ENCODE assay signal across 10 mouse cellular contexts in the genomic region with DNA sequence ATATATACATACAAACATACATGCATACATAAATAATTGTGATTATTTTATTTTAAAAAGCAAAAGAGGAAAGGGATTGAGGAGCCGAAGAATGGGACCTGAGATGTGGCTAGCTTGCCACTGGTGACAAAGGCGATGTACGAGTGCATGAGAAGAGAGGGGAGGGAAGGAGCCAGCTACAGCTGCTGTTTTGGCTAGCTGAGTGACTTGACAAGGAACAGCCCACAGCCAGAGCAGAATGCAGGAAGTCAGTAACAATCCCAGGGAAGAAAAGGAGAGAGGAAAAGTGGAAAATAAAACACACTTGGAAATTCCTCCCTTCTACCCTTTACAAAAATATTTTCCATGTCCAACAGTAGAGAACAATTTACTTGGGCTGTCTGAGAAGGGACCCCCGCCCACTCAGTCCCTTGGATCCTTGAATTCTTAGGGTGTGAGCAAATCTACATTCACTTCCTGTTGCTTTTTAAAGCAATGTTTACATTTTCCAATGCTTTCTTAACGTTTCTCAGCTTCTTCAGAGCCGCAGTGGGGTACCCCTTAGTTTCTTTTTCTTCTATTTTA.
A peak's percentile ranks its signal among the peaks of the same experiment; 100 is the strongest.
DNase-seq lines count a peak whose midpoint lies in the region; ATAC-seq and TF ChIP-seq lines count a peak whose summit lies in the region.
"Had no signal": no experiment of that assay in that cellular context is flagged by ENCODE, and none has a peak within 500 bp of the region (broad histone marks: within the 10 kb centered on the region; RNA-seq: fewer than 3 reads in every experiment).

No protein-coding gene starts in this region.

- H3K36me3 ChIP-seq in kidney, embryonic 16.5 days (ENCODE audit: insufficient read depth, low read length): 0 out of 2 replicates have a peak, but pooled peaks cover under 1% of the 10 kb centered on the region
- H3K36me3 ChIP-seq in heart, embryonic 16.5 days (ENCODE audit: control insufficient read depth, insufficient read depth): no peaks in the 10 kb centered on the region

- ATAC-seq in kidney, embryonic 16.5 days (ENCODE audit: low FRiP score, low TSS enrichment): peak; percentile 70; the same call in 1 of the 2 replicates
- ATAC-seq in heart, embryonic 16.5 days (replicated peaks; ENCODE audit: extremely low read depth, insufficient read depth, low FRiP score): peak; percentile 75
- no peak for ATAC-seq in inflammation-experienced regulatory T-cells, adult 6 months

- WGBS in kidney, embryonic 16.5 days: 27% methylated on average over 6 of the region's 6 CpGs
- 34% methylated on average over 6 of the region's 6 CpGs for WGBS in heart, embryonic 16.5 days

- H3K4me2 ChIP-seq in kidney, embryonic 16.5 days (replicated peaks; ENCODE audit: low read depth, low read length): peak overlapping the region; percentile 0; the same call in 1 of the 2 replicates
- no peak overlapping the region for H3K4me2 ChIP-seq in heart, embryonic 16.5 days (ENCODE audit: low read depth, low read length)

- no peaks in the 10 kb centered on the region for H3K27me3 ChIP-seq in kidney, embryonic 16.5 days (ENCODE audit: insufficient read depth, low read length)
- H3K27me3 ChIP-seq in heart, embryonic 16.5 days (ENCODE audit: control insufficient read depth, insufficient read depth, low read length): no peaks in the 10 kb centered on the region

- peaks cover 19% of the 10 kb centered on the region for H3K4me1 ChIP-seq in kidney, embryonic 16.5 days (ENCODE audit: insufficient read depth, low read length)
- 0 out of 2 replicates have a peak, but pooled peaks cover 2% of the 10 kb centered on the region for H3K4me1 ChIP-seq in embryonic fibroblast, embryonic 13.5 days (ENCODE audit: control insufficient read depth, insufficient read depth, low read length)
- 0 out of 2 replicates have a peak, but pooled peaks cover 2% of the 10 kb centered on the region for H3K4me1 ChIP-seq in heart, embryonic 16.5 days (ENCODE audit: control insufficient read depth, insufficient read depth, low read length)

- no peak overlapping the region for H3K9ac ChIP-seq in kidney, embryonic 16.5 days (replicated peaks; ENCODE audit: low read length)
- no peak overlapping the region for H3K9ac ChIP-seq in heart, embryonic 16.5 days (ENCODE audit: low read length)

- TF ChIP-seq CTCF in embryonic fibroblast, embryonic 13.5 days (IDR thresholded peaks at IDR 0.05; ENCODE audit: borderline replicate concordance, insufficient read depth, low read length): no peak

- no peak for DNase-seq in kidney, adult 11 months
- peak; percentile 44 for DNase-seq in lung, postnatal 36 days
- DNase-seq in urinary bladder, adult 18-20 months (ENCODE audit: low spot score in 2 of 2): no peak
- no peak for DNase-seq in retina, postnatal 1 day
- DNase-seq: adrenal gland, adult 8-10 months; right cerebral cortex, postnatal 14 days had no signal

- H3K27ac ChIP-seq in kidney, embryonic 16.5 days (ENCODE audit: low read length): peak overlapping the region; percentile 79
- H3K27ac ChIP-seq in embryonic fibroblast, embryonic 13.5 days (ENCODE audit: insufficient read depth, low read length): peak overlapping the region; percentile 81
- peak overlapping the region; percentile 71 for H3K27ac ChIP-seq in heart, embryonic 16.5 days (ENCODE audit: low read length)

- H3K9me3 ChIP-seq in kidney, embryonic 16.5 days (ENCODE audit: low read length): no peaks in the 10 kb centered on the region
- peaks cover under 1% of the 10 kb centered on the region for H3K9me3 ChIP-seq in heart, embryonic 16.5 days (replicated peaks; ENCODE audit: control insufficient read depth, low read length)

- H3K4me3 ChIP-seq in kidney, embryonic 16.5 days (ENCODE audit: low read length): no peak overlapping the region
- H3K4me3 ChIP-seq in embryonic fibroblast, embryonic 13.5 days (ENCODE audit: insufficient read depth, low read length): no peak overlapping the region
- H3K4me3 ChIP-seq in heart, embryonic 16.5 days (ENCODE audit: low read length): no peak overlapping the region

- TF ChIP-seq POLR2A in embryonic fibroblast, embryonic 13.5 days (IDR thresholded peaks at IDR 0.05; ENCODE audit: low read depth, low read length): no peak
